Mouse (Mus musculus) gastrocnemius, adult 18-20 months (tissue): ENCODE measurements around the gene St6galnac4. TPM values are rescaled to one million over a fixed set of nuclear protein-coding genes. Genes with fewer than 3 reads are reported as not detected.
A peak's percentile ranks its signal among the peaks of the same experiment; 100 is the strongest.

Source experiments
- DNase-seq: peaks from one replicate; pipeline ENCODE4 v3.0.0; 2021; ENCODE audit warnings: low spot score
- total RNA-seq, 2 experiments: library from RNA; stranded (reverse); gene quantifications; 2 replicates each; pipeline ENCODE4 v1.2.3; 2021

Gene St6galnac4
- total RNA-seq, 2 experiments from 2014 or later: 13.5 to 19.8 TPM

- DNase-seq: peak; percentile 90
Observed at GRCm38 (mm10) chr2:32625873-32626694, 39.2 kb downstream of the St6galnac4 start.

DNA sequence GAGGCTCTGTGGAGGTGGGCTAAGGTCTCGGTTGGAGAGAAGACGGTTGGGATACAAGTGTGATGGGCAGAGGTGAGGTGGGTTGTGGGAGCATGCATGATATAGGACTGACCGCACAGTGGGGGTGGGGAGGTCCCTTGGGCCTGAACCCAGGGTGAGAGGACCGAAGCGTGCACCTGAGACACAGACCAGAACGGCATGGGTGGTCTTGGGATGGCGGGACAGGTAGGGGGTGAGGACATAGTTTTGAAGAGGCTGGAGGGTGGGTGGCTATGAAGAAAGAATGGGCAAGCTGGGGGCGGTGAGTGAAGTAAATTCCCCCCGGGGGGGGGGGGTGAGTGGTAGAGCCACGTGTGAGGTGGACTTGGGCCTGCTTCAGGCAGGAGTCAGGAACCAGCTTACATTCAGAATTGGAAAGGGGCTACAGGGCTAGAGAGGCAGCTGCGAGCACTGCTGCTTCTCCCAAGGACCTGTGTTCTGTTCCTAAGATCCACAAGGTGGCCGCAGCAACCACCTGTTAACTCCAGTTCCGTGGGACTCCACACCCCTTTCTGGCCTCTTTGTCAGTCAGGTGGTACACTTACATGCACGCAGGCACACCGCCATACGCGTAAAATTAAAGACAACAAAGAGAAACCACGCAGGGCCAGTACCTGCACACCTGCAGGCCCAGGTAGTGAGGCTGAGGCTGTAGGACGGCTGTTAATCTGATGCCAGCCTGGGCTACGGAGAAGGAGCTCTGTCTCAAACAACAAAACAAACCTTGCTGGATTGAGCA, 40.6 kb downstream of the St6galnac4 start:
- DNase-seq: no peak

DNA sequence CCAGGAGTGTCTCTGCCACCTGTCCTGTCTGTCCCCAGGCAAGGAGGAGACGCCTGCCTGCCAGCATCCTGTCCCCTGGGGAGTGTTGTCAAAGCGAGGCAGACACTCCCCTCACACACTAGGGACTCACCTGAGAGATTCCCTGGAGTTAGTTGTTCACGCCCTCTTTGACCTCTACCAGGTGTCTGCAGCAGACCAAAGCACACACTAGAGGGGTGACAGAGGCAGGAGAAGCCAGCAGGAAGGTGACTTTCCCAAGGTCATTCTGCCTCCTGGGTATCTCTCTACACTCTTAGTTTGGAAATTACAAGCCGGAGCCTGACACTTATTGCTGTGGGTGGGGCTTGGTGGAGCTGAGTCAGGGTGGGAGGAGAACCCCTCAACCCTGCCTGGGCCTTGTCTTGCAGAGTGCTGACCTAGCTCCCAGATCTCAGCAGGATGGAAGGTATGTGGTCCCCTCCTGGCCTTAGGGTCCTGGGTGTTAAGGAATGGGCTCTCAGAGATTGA, 41.2 kb downstream of the St6galnac4 start:
- DNase-seq: peak; percentile 47

DNA sequence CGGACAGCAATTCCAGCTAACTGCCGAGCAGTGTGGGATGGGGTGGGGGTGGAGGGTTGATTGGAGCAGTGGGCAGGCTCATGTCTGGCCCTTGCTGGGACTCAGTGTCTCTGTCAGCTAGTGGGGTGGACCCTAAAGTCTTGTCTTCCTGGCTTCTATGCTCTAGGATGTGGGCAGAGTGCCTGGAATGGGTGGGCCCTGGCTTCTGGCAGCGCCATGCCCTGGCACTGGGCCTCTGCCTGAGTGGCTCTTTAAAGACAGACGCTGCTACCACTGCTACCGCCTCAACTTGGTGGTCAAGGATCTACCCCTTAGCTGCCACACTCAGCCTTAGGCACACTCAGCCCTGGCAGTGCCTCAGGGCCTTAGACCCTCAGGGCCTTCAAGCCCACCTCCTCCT, 41.8 kb downstream of the St6galnac4 start:
- peak; percentile 88 for DNase-seq

GRCm38 (mm10) chr2:32629276-32629976, 42.5 kb downstream of the St6galnac4 start:
- no peak for DNase-seq

DNA sequence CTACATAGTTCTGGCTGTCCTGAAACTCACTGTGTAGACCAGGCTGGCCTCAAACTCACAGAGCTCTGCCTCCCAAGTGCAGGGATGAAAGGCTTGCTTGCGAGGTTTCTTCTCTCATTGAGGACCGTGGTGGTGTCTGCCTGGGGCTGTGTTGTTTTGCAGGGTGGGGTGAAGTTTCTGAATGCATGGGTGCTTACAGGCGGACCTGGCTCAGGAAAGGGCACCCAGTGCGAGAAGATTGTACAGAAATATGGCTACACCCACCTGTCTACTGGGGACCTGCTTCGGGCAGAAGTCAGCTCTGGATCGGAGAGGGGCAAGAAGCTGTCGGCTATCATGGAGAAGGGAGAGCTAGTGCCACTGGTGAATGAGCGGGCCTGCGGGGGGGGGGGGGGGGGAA, 43.1 kb downstream of the St6galnac4 start:
- no peak for DNase-seq

DNA sequence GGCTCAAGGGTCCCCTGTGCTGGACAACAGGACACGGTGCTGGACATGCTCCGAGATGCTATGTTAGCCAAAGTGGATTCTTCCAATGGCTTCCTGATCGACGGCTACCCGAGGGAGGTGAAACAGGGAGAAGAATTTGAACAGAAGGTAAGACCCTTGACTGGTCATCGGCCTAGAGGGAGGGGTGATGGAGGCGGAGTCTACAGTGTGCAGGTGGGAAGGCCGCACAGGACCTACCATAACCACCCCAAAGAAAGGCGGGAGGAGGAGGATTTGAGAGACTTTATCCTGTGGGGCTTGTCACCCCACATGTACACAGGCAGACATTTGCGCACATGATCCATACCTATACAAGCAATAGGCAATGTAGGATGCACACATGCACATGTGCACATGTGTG, 44.2 kb downstream of the St6galnac4 start:
- DNase-seq: no peak

DNA sequence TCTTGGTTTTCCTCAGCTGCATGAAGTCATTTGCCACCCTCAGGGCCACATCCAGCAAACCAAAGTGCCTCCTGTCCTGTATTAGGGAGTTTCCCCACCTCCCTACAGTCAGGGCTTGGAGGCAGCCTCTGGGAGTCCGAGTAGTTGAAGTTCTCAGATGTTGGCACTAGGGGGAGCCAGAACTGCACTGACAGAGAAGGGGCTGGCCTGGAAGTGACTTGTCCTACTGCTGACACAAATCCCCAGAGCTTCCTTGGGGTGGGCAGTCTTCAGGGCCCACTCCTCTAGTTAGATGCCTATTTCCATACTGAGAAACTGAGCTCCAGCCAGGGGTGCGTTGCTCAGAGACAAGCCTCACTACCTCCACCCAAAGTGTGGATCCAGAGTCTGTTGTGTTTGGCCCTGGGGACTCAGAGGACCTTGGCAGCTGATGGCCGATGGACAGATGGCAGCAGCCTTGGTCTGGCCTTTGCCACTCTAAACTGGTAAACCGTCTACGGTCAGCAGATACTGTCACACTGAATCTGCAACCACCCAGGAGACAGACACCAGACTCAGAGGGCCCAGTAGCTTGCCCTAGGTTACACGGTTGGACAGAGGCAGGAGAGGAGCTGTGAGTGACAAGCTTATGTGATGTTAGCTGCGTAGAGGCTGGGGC, 45.0 kb downstream of the St6galnac4 start:
- peak; percentile 89 for DNase-seq

DNA sequence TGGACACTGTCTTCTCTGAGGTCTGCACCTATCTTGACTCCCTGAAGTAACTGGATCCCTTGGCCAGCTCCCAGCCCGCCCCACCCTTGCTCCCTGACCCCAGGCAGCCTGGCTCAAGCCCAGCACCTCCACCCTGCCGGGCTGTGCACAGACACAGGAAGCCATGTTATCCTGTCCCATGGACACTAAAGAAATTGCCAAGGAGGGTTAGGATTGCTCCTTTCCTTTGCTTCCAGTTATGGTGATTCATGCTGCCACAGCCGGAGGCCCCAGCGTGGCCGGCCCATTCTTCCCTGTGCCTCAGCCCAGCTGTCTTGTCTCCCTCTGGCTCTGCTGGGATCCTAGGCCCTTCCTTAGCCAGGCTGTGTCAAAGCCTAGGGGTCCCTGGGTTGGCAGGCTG, 46.8 kb downstream of the St6galnac4 start:
- peak; percentile 67 for DNase-seq

DNA sequence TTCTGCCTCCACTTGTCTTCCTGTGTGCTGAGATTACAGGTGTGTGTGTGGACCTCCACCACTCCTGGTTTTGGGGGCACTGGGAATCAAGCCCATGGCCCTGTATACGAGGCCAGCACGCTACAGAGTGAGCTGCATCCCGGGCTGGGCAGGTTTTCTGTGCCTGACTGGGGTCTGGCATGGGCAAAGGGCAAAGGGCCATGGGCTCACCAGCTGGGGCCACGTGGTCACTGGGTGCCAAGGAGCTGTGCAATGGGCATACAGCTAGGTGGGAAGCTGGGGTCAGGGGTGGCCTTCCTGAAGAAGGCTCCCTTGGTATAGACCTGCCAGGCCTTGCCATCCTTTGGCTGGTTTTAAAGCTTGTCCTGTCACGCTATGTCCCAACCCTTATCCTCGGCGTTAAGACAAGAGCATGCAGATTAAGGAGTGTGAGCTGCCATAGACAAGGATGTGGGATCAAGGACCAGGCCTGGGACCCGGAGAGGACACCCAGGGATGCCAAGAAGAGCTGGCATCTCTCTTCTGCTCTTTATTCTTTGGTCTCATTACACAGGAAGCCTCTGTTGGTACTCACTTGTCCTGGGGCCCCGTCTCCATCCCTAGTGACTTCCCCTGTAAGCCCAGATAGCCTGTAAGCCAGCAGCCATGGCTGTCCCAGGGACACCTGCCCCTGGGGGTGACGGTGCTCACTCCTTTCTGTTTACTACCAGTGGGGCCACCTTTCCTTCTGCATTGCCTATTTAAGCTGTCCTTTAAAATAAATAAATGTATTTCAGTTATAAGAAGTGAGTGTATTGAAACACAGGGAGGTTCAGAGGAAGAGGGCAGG, 47.6 kb downstream of the St6galnac4 start:
- no peak for DNase-seq

DNA sequence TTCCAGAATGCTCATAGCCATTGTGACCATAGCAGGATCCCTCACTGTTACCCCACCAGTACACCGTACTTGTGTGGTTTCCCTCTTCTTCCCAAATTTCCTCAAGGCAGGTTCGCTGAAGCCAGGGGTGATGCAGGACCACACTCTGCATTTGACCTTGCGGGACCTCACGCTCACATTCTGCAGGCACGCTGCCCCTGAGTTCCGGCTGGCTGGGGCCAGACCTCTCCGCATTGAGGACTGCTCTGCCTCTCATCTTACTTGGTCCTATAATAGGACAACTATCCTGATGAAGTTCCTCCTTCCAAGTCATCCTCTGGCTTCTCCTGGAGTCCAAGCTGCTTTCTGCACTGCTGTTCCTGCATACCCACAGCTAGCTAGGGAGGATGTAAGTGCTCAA, 49.7 kb downstream of the St6galnac4 start:
- no peak for DNase-seq

DNA sequence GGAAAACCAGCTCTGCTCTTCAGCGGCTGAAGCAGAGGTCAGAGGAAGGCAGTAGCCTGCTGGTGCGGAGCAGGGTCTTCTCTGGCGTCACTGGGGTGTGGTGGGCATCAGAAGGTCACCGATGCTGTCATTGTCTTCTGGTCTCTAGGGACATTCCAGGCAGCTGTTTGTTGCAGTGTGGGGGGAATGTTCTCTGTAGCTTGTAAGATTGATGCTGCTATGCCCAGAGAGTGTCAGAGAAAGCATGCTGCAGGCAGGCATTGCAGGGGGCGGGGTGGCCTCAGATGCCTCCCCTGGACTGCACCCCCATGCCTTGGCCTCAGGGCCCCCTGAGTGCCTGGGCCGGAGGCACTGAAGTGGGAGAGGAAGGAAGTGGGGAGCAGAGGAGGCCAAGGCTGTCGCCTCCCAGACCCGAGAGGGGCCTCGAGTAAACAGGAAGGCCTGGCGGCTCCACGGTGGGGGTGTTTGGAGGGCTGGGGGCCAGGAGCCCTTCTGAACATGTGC, 50.9 kb downstream of the St6galnac4 start:
- DNase-seq: no peak

DNA sequence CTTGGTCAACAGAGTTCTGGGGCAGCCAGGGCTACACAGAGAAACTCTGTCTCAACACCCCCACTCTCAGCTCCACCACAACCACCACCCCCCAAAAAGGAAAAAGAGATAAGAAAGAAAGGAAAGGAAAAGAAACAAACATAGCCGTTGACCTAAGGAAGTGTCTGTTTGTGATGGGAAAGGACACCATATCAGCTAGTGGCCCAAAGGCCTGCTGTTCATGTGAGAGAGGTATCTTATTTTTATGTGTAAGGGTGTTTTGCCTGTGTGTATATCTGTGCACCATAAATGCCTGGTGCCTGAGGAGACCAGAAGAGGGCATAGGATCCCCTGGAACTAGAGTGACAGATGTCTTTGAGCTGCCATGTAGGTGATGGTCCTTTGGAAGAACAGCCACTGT, 52.7 kb downstream of the St6galnac4 start:
- DNase-seq: no peak

GRCm38 (mm10) chr2:32640550-32641051, 53.7 kb downstream of the St6galnac4 start:
- no peak for DNase-seq

DNA sequence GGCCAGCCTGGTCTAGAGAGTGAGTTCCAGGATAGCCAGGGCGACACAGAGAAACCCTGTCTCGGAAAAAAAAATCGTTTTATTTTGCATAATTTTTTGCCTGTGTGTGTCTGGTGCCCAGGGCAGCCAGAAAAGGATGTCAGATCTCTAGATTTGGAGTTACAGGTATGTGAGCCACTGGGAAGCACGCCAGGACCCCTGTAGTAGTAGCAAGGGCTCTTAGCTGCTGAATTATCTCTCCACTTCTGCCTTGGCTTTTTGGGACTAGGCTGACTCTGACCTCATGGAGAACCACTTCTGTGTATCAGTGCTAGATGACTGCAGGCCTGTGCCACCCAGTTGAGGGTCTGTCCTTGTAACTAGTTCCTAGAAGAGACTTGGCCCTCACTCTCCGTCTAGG, 54.9 kb downstream of the St6galnac4 start:
- DNase-seq: no peak

GRCm38 (mm10) chr2:32642813-32643212, 55.9 kb downstream of the St6galnac4 start:
- DNase-seq: no peak

GRCm38 (mm10) chr2:32644083-32644482, 57.2 kb downstream of the St6galnac4 start:
- no peak for DNase-seq

- DNase-seq: no peak
Observed at GRCm38 (mm10) chr2:32644799-32645475, 58.0 kb downstream of the St6galnac4 start.

GRCm38 (mm10) chr2:32645647-32646046, 58.8 kb downstream of the St6galnac4 start:
- DNase-seq: no peak
